Mouse (Mus musculus) cortical plate, adult 2 months (tissue): ENCODE data around the gene Fam71e1.

Source experiments
- CTCF ChIP-seq: fragments of 200-500 bp; IDR thresholded peaks from 2 replicates; pipeline ENCODE4 v1.5.1; 2011; ENCODE audit warnings: mild to moderate bottlenecking, control low read depth, low read length; ENCODE audit not compliant: insufficient read depth; ENCODE audit errors: extremely low read depth
- POLR2A ChIP-seq: fragments of 200-500 bp; IDR thresholded peaks from 2 replicates; pipeline ENCODE4 v1.6.1; 2011; ENCODE audit warnings: mild to moderate bottlenecking, low read length, control low read depth; ENCODE audit not compliant: insufficient read depth; ENCODE audit errors: extremely low read depth

DNA sequence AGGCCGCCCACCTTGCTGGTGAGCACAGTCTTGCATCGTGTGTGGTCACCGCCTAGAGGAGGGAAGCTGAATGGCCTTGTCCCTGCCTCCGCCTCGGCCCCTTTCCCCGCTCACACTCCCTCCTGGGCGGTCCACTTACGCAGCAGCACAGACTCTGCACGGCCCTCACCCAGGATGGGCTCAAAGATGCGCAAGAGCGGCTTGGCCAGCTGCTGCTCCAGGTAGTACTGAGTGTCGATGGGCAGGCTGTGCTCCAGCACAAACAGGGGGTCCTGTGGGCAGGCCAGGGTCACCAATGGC, 37.3 kb downstream of the Fam71e1 start:
- TF ChIP-seq CTCF = no peak
- TF ChIP-seq POLR2A = no peak
